In genomic region chr19:6418233-6418879, GRCm38 (mm10) we compare ENCODE assay signal across 8 mouse cellular contexts. TPM values are rescaled to one million over a fixed set of nuclear protein-coding genes. Genes with fewer than 3 reads are reported as not detected.
DNase-seq lines count a peak whose midpoint lies in the region; ATAC-seq and TF ChIP-seq lines count a peak whose summit lies in the region.

Gene Nrxn2 (plus strand): TSS chr19:6418731.

- peaks cover 51% of the 10 kb centered on the region for H3K27me3 ChIP-seq in embryonic facial prominence, embryonic 14.5 days (replicated peaks; ENCODE audit: control insufficient read depth, insufficient read depth, low read length)
- H3K27me3 ChIP-seq in limb, embryonic 13.5 days, result peaks cover 91% of the 10 kb centered on the region
- no peaks in the 10 kb centered on the region for H3K27me3 ChIP-seq in midbrain, embryonic 16.5 days (ENCODE audit: control insufficient read depth, insufficient read depth, low read depth, low read length)
- H3K27me3 ChIP-seq in spleen, adult 2 months (ENCODE audit: control insufficient read depth, insufficient read depth, low read length), result peaks cover 9% of the 10 kb centered on the region; the same call in 1 of the 2 replicates

- peak; percentile 91 for DNase-seq in A20 (ENCODE audit: low read depth, low spot score)
- DNase-seq in adrenal gland, postnatal 4 days (ENCODE audit: low spot score in 2 of 2), result peak; percentile 56 to 65
- peak; percentile 94 for DNase-seq in embryonic facial prominence, embryonic 14.5 days (ENCODE audit: low spot score)
- DNase-seq in heart, adult 8-10 months (ENCODE audit: low spot score), result peak; percentile 85
- DNase-seq in kidney, adult 9 months, result peak; percentile 72
- peak; percentile 70 to 81 for DNase-seq in spleen, adult 2 months (ENCODE audit: low read depth in 1 of 2, low spot score in 2 of 2)

- H3K4me1 ChIP-seq in embryonic facial prominence, embryonic 14.5 days (ENCODE audit: control insufficient read depth, insufficient read depth, low read length), result peaks cover 4% of the 10 kb centered on the region; the same call in 1 of the 2 replicates
- peaks cover 21% of the 10 kb centered on the region for H3K4me1 ChIP-seq in limb, embryonic 13.5 days
- peaks cover 64% of the 10 kb centered on the region for H3K4me1 ChIP-seq in midbrain, embryonic 16.5 days (ENCODE audit: control insufficient read depth, insufficient read depth, low read length)
- no peaks in the 10 kb centered on the region; the same call in 1 of the 2 replicates for H3K4me1 ChIP-seq in spleen, adult 2 months (ENCODE audit: control insufficient read depth, insufficient read depth, insufficient read length)

- peak within 1 kb of the TSS; percentile 96 for H3K4me2 ChIP-seq in embryonic facial prominence, embryonic 14.5 days (ENCODE audit: low read depth, low read length)
- H3K4me2 ChIP-seq in limb, embryonic 13.5 days (replicated peaks), result peak within 1 kb of the TSS; percentile 88
- H3K4me2 ChIP-seq in midbrain, embryonic 16.5 days (ENCODE audit: low read length), result peak within 1 kb of the TSS; percentile 72

- ATAC-seq in embryonic facial prominence, embryonic 14.5 days (ENCODE audit: low read depth), result peak; percentile 94
- ATAC-seq in limb, embryonic 13.5 days (ENCODE audit: low FRiP score, low read depth), result peak; percentile 92
- peak; percentile 93 for ATAC-seq in midbrain, embryonic 16.5 days

- no peaks in the 10 kb centered on the region for H3K9me3 ChIP-seq in embryonic facial prominence, embryonic 14.5 days (ENCODE audit: control insufficient read depth, low read length)
- H3K9me3 ChIP-seq in limb, embryonic 13.5 days, result no peaks in the 10 kb centered on the region
- no peaks in the 10 kb centered on the region for H3K9me3 ChIP-seq in midbrain, embryonic 16.5 days (replicated peaks; ENCODE audit: control insufficient read depth, low read length, poor library complexity, severe bottlenecking)

- H3K27ac ChIP-seq in embryonic facial prominence, embryonic 14.5 days (replicated peaks; ENCODE audit: low read depth, low read length), result no peak within 1 kb of the TSS
- H3K27ac ChIP-seq in limb, embryonic 13.5 days, result no peak within 1 kb of the TSS
- H3K27ac ChIP-seq in midbrain, embryonic 16.5 days (ENCODE audit: low read length), result peak within 1 kb of the TSS; percentile 96
- no peak within 1 kb of the TSS for H3K27ac ChIP-seq in spleen, adult 2 months (ENCODE audit: insufficient read depth, low read length)

- peak within 1 kb of the TSS; percentile 54 for H3K9ac ChIP-seq in embryonic facial prominence, embryonic 14.5 days (ENCODE audit: low read depth, low read length)
- H3K9ac ChIP-seq in limb, embryonic 13.5 days, result peak within 1 kb of the TSS; percentile 53
- peak within 1 kb of the TSS; percentile 86 for H3K9ac ChIP-seq in midbrain, embryonic 16.5 days (ENCODE audit: low read depth, low read length)

- TF ChIP-seq POLR2A in spleen, adult 2 months (IDR thresholded peaks at IDR 0.05; ENCODE audit: low read depth, low read length), result no peak

- H3K36me3 ChIP-seq in embryonic facial prominence, embryonic 14.5 days (ENCODE audit: control insufficient read depth, insufficient read depth, low read length), result no peaks in the 10 kb centered on the region
- no peaks in the 10 kb centered on the region for H3K36me3 ChIP-seq in limb, embryonic 13.5 days
- no peaks in the 10 kb centered on the region for H3K36me3 ChIP-seq in midbrain, embryonic 16.5 days (ENCODE audit: control insufficient read depth, insufficient read depth, low read length)
- H3K36me3 ChIP-seq in spleen, adult 2 months (ENCODE audit: control insufficient read depth, insufficient read depth, low read length), result peaks cover 11% of the 10 kb centered on the region

- peak; percentile 97 for TF ChIP-seq CTCF in spleen, adult 2 months (IDR thresholded peaks at IDR 0.05; ENCODE audit: extremely low read depth, insufficient read depth, insufficient read length, insufficient replicate concordance)

- peak within 1 kb of the TSS; percentile 56 for H3K4me3 ChIP-seq in embryonic facial prominence, embryonic 14.5 days (ENCODE audit: low read depth, low read length)
- peak within 1 kb of the TSS; percentile 57 for H3K4me3 ChIP-seq in limb, embryonic 13.5 days
- peak within 1 kb of the TSS; percentile 73 for H3K4me3 ChIP-seq in midbrain, embryonic 16.5 days (ENCODE audit: low read depth, low read length)
- H3K4me3 ChIP-seq in spleen, adult 2 months (ENCODE audit: extremely low read depth, insufficient read depth, insufficient read length), result peak within 1 kb of the TSS; percentile 53

- WGBS in embryonic facial prominence, embryonic 14.5 days, result under 1% methylated on average over 36 of the region's 46 CpGs
- WGBS in limb, embryonic 13.5 days, result under 1% methylated on average over 43 of the region's 46 CpGs
- WGBS in midbrain, embryonic 16.5 days, result under 1% methylated on average over 37 of the region's 46 CpGs
- 3% methylated on average over 46 of the region's 46 CpGs for WGBS in spleen, adult 2 months

RNA-seq across cellular contexts. Expression of gene Nrxn2, which starts in this region (rescaled TPM):
- 10 to 100 TPM; 17.8 to 18.3 TPM for total RNA-seq in adrenal gland, postnatal 4 days (2021)
- 2.3 and 3.4 TPM in 2 replicates for polyA plus RNA-seq in embryonic facial prominence, embryonic 14.5 days (2014; fragmentation: Nextera tagmentation; extraction: Ambion mirVana)
- 1 to 10 TPM; 3.3 to 6.8 (median 4.1) TPM for total RNA-seq in heart, adult 8-10 months (2022)
- polyA plus RNA-seq in limb, embryonic 13.5 days (2015; fragmentation: Nextera tagmentation; extraction: Ambion mirVana), result 1.5 and 1.6 TPM in 2 replicates
- 30.4 and 37.5 TPM in 2 replicates for polyA plus RNA-seq in midbrain, embryonic 16.5 days (2015; fragmentation: Nextera tagmentation; extraction: Ambion mirVana)
- 2.2 and 2.9 TPM in 2 replicates for polyA plus RNA-seq in spleen, adult 2 months (2012; rRNA removed)
